Mouse (Mus musculus) brain, adult 10 weeks (tissue): ENCODE results near the gene Gfi1b. TPM values are rescaled to one million over a fixed set of nuclear protein-coding genes. Genes with fewer than 3 reads are reported as not detected.

Experiments
- polyA plus RNA-seq: library from polyadenylated mRNA; stranded (reverse); fragments of 350-450 nt; fragmentation: Illumina TruSeq; extraction: RNeasy Lipid Tissue Mini Kit (QIAGEN cat#74804); gene quantifications from one replicate; pipeline ENCODE4 v1.2.3, GENCODE M21; 2015; ENCODE audit warnings: low read depth, low replicate concordance

The Gfi1b gene
- polyA plus RNA-seq = not detected

DNA sequence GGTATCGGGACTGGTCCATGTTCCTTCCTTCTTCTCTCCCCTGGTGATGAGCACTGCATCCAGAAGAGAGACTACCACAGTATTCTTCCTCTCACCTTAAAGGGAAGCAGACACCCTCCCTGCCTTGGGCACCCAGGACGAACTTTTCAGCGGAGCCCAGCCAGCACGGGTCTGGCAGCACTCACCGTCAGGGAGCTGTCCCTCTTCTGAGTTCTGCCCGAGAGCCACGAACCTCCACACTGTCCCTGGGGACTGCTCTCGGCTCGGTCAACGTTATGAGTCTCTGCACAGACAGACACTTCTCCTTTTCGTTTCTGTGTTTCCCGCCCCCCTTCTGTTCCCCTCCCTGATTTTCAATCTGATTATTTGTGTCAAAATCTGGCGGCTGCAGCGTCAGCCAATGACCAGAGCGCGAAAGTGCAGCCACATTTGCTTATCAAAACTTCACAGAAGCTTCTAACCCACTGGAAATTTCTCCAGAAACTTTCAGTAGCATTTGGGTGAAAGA lies at the start of gene Gfi1b:
Gene Gfi1b, minus strand, starts transcription at position 319 of the 508 bp plus-strand sequence.

DNA sequence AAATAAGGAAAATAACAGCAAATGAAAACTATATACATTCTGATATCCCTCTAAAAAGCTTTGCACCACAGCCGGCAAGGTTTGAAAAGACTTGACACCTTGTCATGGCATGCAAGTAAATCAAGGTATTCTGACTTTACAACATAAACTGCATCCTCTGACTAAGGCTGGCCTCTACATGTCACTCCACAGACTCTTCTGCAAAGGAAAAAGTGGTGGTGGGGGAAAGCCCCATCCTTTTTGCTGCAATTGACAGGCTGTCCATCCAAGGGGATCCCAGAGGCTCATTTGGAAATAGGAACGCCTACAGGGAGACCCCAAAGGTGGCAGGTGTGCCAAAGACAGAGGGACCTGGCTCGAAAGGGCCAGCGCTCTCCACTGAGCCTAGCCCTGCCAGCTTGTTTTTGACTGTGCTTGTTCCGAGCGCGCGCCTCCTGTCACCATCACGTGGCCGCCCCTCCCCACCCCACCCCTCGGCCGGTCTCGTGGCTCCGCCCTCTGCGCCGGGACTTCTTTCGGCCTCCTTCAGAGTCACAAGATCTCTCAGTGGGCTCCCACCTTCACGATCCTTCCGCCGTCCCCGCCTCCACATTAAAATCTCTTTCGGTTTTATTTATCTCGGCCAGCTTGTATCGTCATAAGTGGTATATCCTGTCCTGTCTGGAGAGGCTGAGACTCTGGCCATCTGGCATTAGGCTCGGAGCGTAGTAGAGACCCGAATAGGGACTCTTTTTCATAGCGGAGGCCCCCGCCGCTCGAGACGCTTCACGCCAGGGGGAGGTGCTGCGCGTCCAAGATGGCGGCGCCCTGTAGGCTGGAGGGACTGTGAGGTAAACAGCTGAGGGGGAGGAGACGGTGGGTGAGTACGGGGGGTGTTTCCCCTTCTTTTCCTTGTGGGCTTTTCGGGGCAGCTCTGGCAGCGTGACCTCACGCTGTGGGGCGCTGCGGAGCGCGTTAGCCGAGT lies 19.0 kb upstream of the Gfi1b start, which contains the start of gene Tsc1:
Gene Tsc1, plus strand, starts transcription at position 768 of the 964 bp plus-strand sequence.

DNA sequence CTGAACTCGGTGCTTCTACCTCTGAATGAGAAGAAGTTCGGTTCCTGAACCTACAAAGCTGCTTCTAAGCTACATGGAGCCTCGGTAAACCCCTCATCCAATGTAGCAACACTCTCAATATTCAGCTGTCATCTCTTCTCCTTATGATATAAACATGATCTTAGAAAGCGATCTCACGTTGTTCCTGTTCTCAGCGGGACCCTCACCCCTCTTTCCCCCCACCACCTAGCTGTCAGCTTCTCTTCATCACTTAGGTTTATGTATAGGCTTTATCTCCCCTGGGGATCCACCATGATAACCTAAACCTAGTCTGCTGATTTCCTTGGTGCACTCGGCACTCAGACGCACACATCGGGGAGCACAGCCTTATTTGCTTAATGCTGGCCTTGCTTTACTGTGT lies 38.1 kb downstream of the Gfi1b start, which contains the start of gene Gtf3c5:
Gene Gtf3c5, minus strand, starts transcription at position 101 of the 400 bp plus-strand sequence.

DNA sequence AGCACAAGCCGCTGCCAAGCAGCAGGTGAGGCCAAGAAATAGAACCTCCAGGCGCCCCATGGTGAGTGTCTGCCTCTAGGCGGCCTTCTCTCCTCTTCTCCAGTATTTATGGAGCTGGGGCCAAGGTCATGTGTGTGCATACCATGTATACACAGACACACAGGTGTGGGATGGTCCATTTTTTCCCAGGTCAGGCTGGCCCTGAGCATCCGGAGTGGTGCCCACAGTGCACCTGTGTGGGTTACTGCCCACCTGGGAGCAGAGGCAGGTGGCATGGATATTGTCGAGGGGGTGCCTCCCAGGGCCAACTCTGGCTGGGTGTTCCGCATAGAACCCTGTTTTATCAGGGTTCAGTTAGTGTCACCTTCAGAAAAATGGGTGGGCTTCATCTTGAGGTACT lies 58.5 kb downstream of the Gfi1b start, which contains the start of gene Cel:
Gene Cel, minus strand, starts transcription at position 101 of the 400 bp plus-strand sequence.

Other genes with a start within 250 kb of the Gfi1b start
- gene Ppp1r26, start 175.2 kb downstream of the Gfi1b start, polyA plus RNA-seq = 12.2 TPM
- 7.3 TPM for gene 1700007K13Rik, start 155.7 kb downstream of the Gfi1b start, polyA plus RNA-seq
- gene Mrps2, start 153.9 kb downstream of the Gfi1b start, polyA plus RNA-seq = 33.7 TPM
- gene Gbgt1, start 125.1 kb downstream of the Gfi1b start, polyA plus RNA-seq = 0.64 TPM
- gene Gm10134, start 115.9 kb downstream of the Gfi1b start, polyA plus RNA-seq = not detected
- 54.0 TPM for gene Ralgds, start 108.9 kb downstream of the Gfi1b start, polyA plus RNA-seq
- not detected for gene Cel, start 58.6 kb downstream of the Gfi1b start, polyA plus RNA-seq
- 17.9 TPM for gene Gtf3c5, start 38.2 kb downstream of the Gfi1b start, polyA plus RNA-seq
- 26.9 TPM for gene Tsc1, start 19.2 kb upstream of the Gfi1b start, polyA plus RNA-seq
- gene Spaca9, start 77.7 kb upstream of the Gfi1b start, polyA plus RNA-seq = 1.4 TPM
- gene Ak8, start 78.2 kb upstream of the Gfi1b start, polyA plus RNA-seq = 4.0 TPM
- 18.3 TPM for gene Gtf3c4, start 218.4 kb upstream of the Gfi1b start, polyA plus RNA-seq
- gene Ddx31, start 218.4 kb upstream of the Gfi1b start, polyA plus RNA-seq = 7.0 TPM